In genomic region chr8:119399255-119399654, GRCm38 (mm10) we compare ENCODE assay signal across 18 mouse cellular contexts. TPM values are rescaled to one million over a fixed set of nuclear protein-coding genes. Genes with fewer than 3 reads are reported as not detected.
DNase-seq lines count a peak whose midpoint lies in the region; ATAC-seq and TF ChIP-seq lines count a peak whose summit lies in the region.
"Had no signal": no experiment of that assay in that cellular context is flagged by ENCODE, and none has a peak within 500 bp of the region (broad histone marks: within the 10 kb centered on the region; RNA-seq: fewer than 3 reads in every experiment).

No protein-coding gene starts in this region.

- H3K4me3 ChIP-seq in liver, postnatal 0 days (ENCODE audit: low read depth, low read length): no peak overlapping the region
- no peak overlapping the region for H3K4me3 ChIP-seq in liver, embryonic 12.5 days
- H3K4me3 ChIP-seq in heart, embryonic 15.5 days: no peak overlapping the region
- no peak overlapping the region for H3K4me3 ChIP-seq in hindbrain, postnatal 0 days (ENCODE audit: low read length)
- H3K4me3 ChIP-seq: embryonic facial prominence, embryonic 12.5 days; forebrain, embryonic 15.5 days; kidney, embryonic 15.5 days; liver, embryonic 13.5 days had no signal

- ATAC-seq in liver, postnatal 0 days: peak; percentile 40
- ATAC-seq in liver, embryonic 12.5 days: no peak
- ATAC-seq in heart, embryonic 15.5 days (replicated peaks; ENCODE audit: insufficient number of reproducible peaks, insufficient read depth, low FRiP score, low read depth): no peak
- no peak for ATAC-seq in hindbrain, postnatal 0 days
- ATAC-seq: forebrain, embryonic 15.5 days had no signal

- H3K27me3 ChIP-seq in liver, postnatal 0 days (ENCODE audit: insufficient read depth, low read length): no peaks in the 10 kb centered on the region
- no peaks in the 10 kb centered on the region for H3K27me3 ChIP-seq in liver, embryonic 12.5 days (replicated peaks)
- H3K27me3 ChIP-seq in heart, embryonic 15.5 days: no peaks in the 10 kb centered on the region
- no peaks in the 10 kb centered on the region for H3K27me3 ChIP-seq in hindbrain, postnatal 0 days (ENCODE audit: insufficient read depth, low read length)
- H3K27me3 ChIP-seq: embryonic facial prominence, embryonic 12.5 days; forebrain, embryonic 15.5 days; kidney, embryonic 15.5 days; liver, embryonic 13.5 days had no signal

- no peaks in the 10 kb centered on the region for H3K9me3 ChIP-seq in liver, postnatal 0 days (ENCODE audit: low read length)
- H3K9me3 ChIP-seq in liver, embryonic 12.5 days (replicated peaks): no peaks in the 10 kb centered on the region
- H3K9me3 ChIP-seq in heart, embryonic 15.5 days (replicated peaks): no peaks in the 10 kb centered on the region
- no peaks in the 10 kb centered on the region for H3K9me3 ChIP-seq in hindbrain, postnatal 0 days (ENCODE audit: low read length)
- H3K9me3 ChIP-seq: embryonic facial prominence, embryonic 12.5 days; forebrain, embryonic 15.5 days; kidney, embryonic 15.5 days; liver, embryonic 13.5 days had no signal

- 68% methylated on average over 6 of the region's 6 CpGs for WGBS in liver, postnatal 0 days (ENCODE audit: insufficient replicate concordance)
- 66% methylated on average over 6 of the region's 6 CpGs for WGBS in liver, embryonic 12.5 days (ENCODE audit: insufficient replicate concordance)
- WGBS in heart, embryonic 15.5 days: 45% methylated on average over 6 of the region's 6 CpGs
- WGBS in hindbrain, postnatal 0 days: 69% methylated on average over 6 of the region's 6 CpGs

- 0 out of 2 replicates have a peak overlapping the region, but pooled peaks have one; percentile 21 for H3K9ac ChIP-seq in liver, postnatal 0 days (replicated peaks)
- no peak overlapping the region for H3K9ac ChIP-seq in liver, embryonic 12.5 days
- no peak overlapping the region for H3K9ac ChIP-seq in heart, embryonic 15.5 days
- H3K9ac ChIP-seq in hindbrain, postnatal 0 days (replicated peaks; ENCODE audit: low read length): no peak overlapping the region
- H3K9ac ChIP-seq: embryonic facial prominence, embryonic 12.5 days; forebrain, embryonic 15.5 days; kidney, embryonic 15.5 days; liver, embryonic 13.5 days had no signal

- H3K27ac ChIP-seq in liver, postnatal 0 days (ENCODE audit: low read depth): peak overlapping the region; percentile 70
- H3K27ac ChIP-seq in liver, embryonic 12.5 days: no peak overlapping the region
- peak overlapping the region; percentile 12 for H3K27ac ChIP-seq in heart, embryonic 15.5 days
- H3K27ac ChIP-seq in hindbrain, postnatal 0 days: no peak overlapping the region
- H3K27ac ChIP-seq: embryonic facial prominence, embryonic 12.5 days; forebrain, embryonic 15.5 days; kidney, embryonic 15.5 days; liver, embryonic 13.5 days; stomach, postnatal 0 days had no signal

- peaks cover 21% of the 10 kb centered on the region for H3K4me1 ChIP-seq in liver, postnatal 0 days (ENCODE audit: insufficient read depth)
- peaks cover 22% of the 10 kb centered on the region for H3K4me1 ChIP-seq in liver, embryonic 12.5 days
- H3K4me1 ChIP-seq in heart, embryonic 15.5 days (replicated peaks): peaks cover 25% of the 10 kb centered on the region
- peaks cover 11% of the 10 kb centered on the region for H3K4me1 ChIP-seq in hindbrain, postnatal 0 days (ENCODE audit: insufficient read depth, low read length)

- H3K36me3 ChIP-seq in liver, postnatal 0 days (replicated peaks; ENCODE audit: insufficient read depth, low read length): peaks cover 15% of the 10 kb centered on the region; the same call in 1 of the 2 replicates
- H3K36me3 ChIP-seq in liver, embryonic 12.5 days: peaks cover 12% of the 10 kb centered on the region
- H3K36me3 ChIP-seq in heart, embryonic 15.5 days: peaks cover 5% of the 10 kb centered on the region; the same call in 1 of the 2 replicates
- peaks cover 5% of the 10 kb centered on the region; the same call in 1 of the 2 replicates for H3K36me3 ChIP-seq in hindbrain, postnatal 0 days (ENCODE audit: insufficient read depth, low read length)

- no peak overlapping the region for H3K4me2 ChIP-seq in liver, postnatal 0 days (ENCODE audit: low read depth, low read length)
- no peak overlapping the region for H3K4me2 ChIP-seq in liver, embryonic 12.5 days
- no peak overlapping the region for H3K4me2 ChIP-seq in heart, embryonic 15.5 days
- H3K4me2 ChIP-seq in hindbrain, postnatal 0 days (ENCODE audit: low read depth, low read length): no peak overlapping the region
- H3K4me2 ChIP-seq: embryonic facial prominence, embryonic 12.5 days; forebrain, embryonic 15.5 days; kidney, embryonic 15.5 days; liver, embryonic 13.5 days had no signal

- intact Hi-C loops in left cerebral cortex, postnatal 36 days (cut with DNase I): no loop called here

- TF ChIP-seq EP300 in liver, postnatal 0 days (IDR thresholded peaks at IDR 0.05; ENCODE audit: low read depth): no peak

- DNase-seq in liver, postnatal 0 days: peak; percentile 38
- DNase-seq in heart, adult 8-10 months (ENCODE audit: low spot score): peak; percentile 72
- DNase-seq in hindbrain, postnatal 0 days (ENCODE audit: low spot score): no peak
- no peak for DNase-seq in left cerebral cortex, postnatal 36 days (ENCODE audit: low spot score in 2 of 2)
- no peak for DNase-seq in ovary, postnatal 10 days (ENCODE audit: low spot score)
- DNase-seq: cerebellum, adult 18-20 months; left cerebral cortex, postnatal 4 days; liver, embryonic 13.5 days; midbrain, embryonic 14.5 days; thymus, postnatal 14 days had no signal

- TF ChIP-seq CTCF in liver, postnatal 0 days (IDR thresholded peaks at IDR 0.05; ENCODE audit: low read depth): no peak
- no peak for TF ChIP-seq CTCF in hindbrain, postnatal 0 days (IDR thresholded peaks at IDR 0.05; ENCODE audit: low read depth)

RNA-seq across cellular contexts. Expression of gene Mlycd, which starts 4.6 kb away (rescaled TPM):
- polyA plus RNA-seq in liver, postnatal 0 days (2015; fragmentation: Nextera tagmentation; extraction: Ambion mirVana): 37.0 and 44.4 TPM in 2 replicates
- polyA plus RNA-seq in liver, embryonic 12.5 days (2016; fragmentation: Nextera tagmentation; extraction: Ambion mirVana): 11.7 TPM in 2 replicates
- total RNA-seq in heart, adult 8-10 months (2022): 100 to 1,000 TPM; 102 to 129 (median 123) TPM
- polyA plus RNA-seq in heart, embryonic 15.5 days (2015; fragmentation: Nextera tagmentation; extraction: Ambion mirVana): 19.1 and 21.1 TPM in 2 replicates
- total RNA-seq in hindbrain, postnatal 0 days (2014; rRNA removed): 36.6 and 37.2 TPM in 2 replicates
- polyA plus RNA-seq in hindbrain, postnatal 0 days (2015; fragmentation: Nextera tagmentation; extraction: Ambion mirVana): 20.0 TPM in 2 replicates
- total RNA-seq in left cerebral cortex, postnatal 36 days (2021): 10 to 100 TPM; 29.4 to 33.8 TPM

RNA-seq across cellular contexts. Expression of gene Osgin1, which starts 34.7 kb away (rescaled TPM):
- polyA plus RNA-seq in liver, postnatal 0 days (2015; fragmentation: Nextera tagmentation; extraction: Ambion mirVana): 138 and 168 TPM in 2 replicates
- 13.3 and 13.6 TPM in 2 replicates for polyA plus RNA-seq in liver, embryonic 12.5 days (2016; fragmentation: Nextera tagmentation; extraction: Ambion mirVana)
- total RNA-seq in heart, adult 8-10 months (2022): 1 to 10 TPM; 3.4 to 7.6 (median 5.8) TPM
- polyA plus RNA-seq in heart, embryonic 15.5 days (2015; fragmentation: Nextera tagmentation; extraction: Ambion mirVana): 0.67 and 1.4 TPM in 2 replicates
- not detected in 2 replicates for total RNA-seq in hindbrain, postnatal 0 days (2014; rRNA removed)
- polyA plus RNA-seq in hindbrain, postnatal 0 days (2015; fragmentation: Nextera tagmentation; extraction: Ambion mirVana): 0.29 and 0.45 TPM in 2 replicates
- under 1 TPM; 0.34 to 0.81 TPM for total RNA-seq in left cerebral cortex, postnatal 36 days (2021)
- total RNA-seq: common myeloid progenitor, adult 5-6 weeks had no signal
- polyA plus RNA-seq: midbrain, embryonic 14.5 days had no signal

RNA-seq across cellular contexts. Expression of gene Necab2, which starts 47.3 kb away (rescaled TPM):
- polyA plus RNA-seq in liver, postnatal 0 days (2015; fragmentation: Nextera tagmentation; extraction: Ambion mirVana): 0.14 TPM in 1 of 2 replicates, not detected in the other
- 0.23 and 0.25 TPM in 2 replicates for polyA plus RNA-seq in liver, embryonic 12.5 days (2016; fragmentation: Nextera tagmentation; extraction: Ambion mirVana)
- total RNA-seq in heart, adult 8-10 months (2022): not detected
- polyA plus RNA-seq in heart, embryonic 15.5 days (2015; fragmentation: Nextera tagmentation; extraction: Ambion mirVana): 0.16 and 0.20 TPM in 2 replicates
- total RNA-seq in hindbrain, postnatal 0 days (2014; rRNA removed): 70.9 and 73.3 TPM in 2 replicates
- polyA plus RNA-seq in hindbrain, postnatal 0 days (2015; fragmentation: Nextera tagmentation; extraction: Ambion mirVana): 53.9 and 61.5 TPM in 2 replicates
- 10 to 100 TPM; 60.4 to 67.1 TPM for total RNA-seq in left cerebral cortex, postnatal 36 days (2021)
- total RNA-seq: common myeloid progenitor, adult 5-6 weeks; megakaryocyte, adult 5-6 weeks had no signal

RNA-seq across cellular contexts. Expression of gene Hsbp1, which starts 55.0 kb away (rescaled TPM):
- 101 and 104 TPM in 2 replicates for polyA plus RNA-seq in liver, postnatal 0 days (2015; fragmentation: Nextera tagmentation; extraction: Ambion mirVana)
- 96.0 and 96.2 TPM in 2 replicates for polyA plus RNA-seq in liver, embryonic 12.5 days (2016; fragmentation: Nextera tagmentation; extraction: Ambion mirVana)
- total RNA-seq in heart, adult 8-10 months (2022): 100 to 1,000 TPM; 154 to 167 (median 157) TPM
- polyA plus RNA-seq in heart, embryonic 15.5 days (2015; fragmentation: Nextera tagmentation; extraction: Ambion mirVana): 286 and 306 TPM in 2 replicates
- 297 and 301 TPM in 2 replicates for total RNA-seq in hindbrain, postnatal 0 days (2014; rRNA removed)
- polyA plus RNA-seq in hindbrain, postnatal 0 days (2015; fragmentation: Nextera tagmentation; extraction: Ambion mirVana): 995 and 1,006 TPM in 2 replicates
- total RNA-seq in left cerebral cortex, postnatal 36 days (2021): 100 to 1,000 TPM; 345 to 377 TPM

Comparison
In these comparisons a context has a peak if more than half of its experiments do, and no peak if none do; other contexts are left out.
1. H3K27ac ChIP-seq: peak in liver, postnatal 0 days (single experiment) and heart, embryonic 15.5 days (single experiment); none in liver, embryonic 12.5 days (single experiment) and hindbrain, postnatal 0 days (single experiment).
2. DNase-seq: peak in liver, postnatal 0 days (single experiment) and heart, adult 8-10 months (single experiment); none in hindbrain, postnatal 0 days (single experiment), left cerebral cortex, postnatal 36 days (0 of 2) and ovary, postnatal 10 days (single experiment).
3. RNA of gene Necab2, which starts 47.3 kb away (polyA plus RNA-seq): 53.9 to 61.5 TPM in hindbrain, postnatal 0 days; 0.23 to 0.25 TPM in liver, embryonic 12.5 days, 0.16 to 0.20 TPM in heart, embryonic 15.5 days and 0.14 TPM in liver, postnatal 0 days; every median in the first group is over 10 times any median in the second.